Mouse (Mus musculus): ENCODE data around the gene 9530068E07Rik.

- TF ChIP-seq CTCF (IDR thresholded peaks at IDR 0.05; ENCODE audit: low read depth, low read length), result no peak
- TF ChIP-seq GATA1 (IDR thresholded peaks at IDR 0.05; ENCODE audit: borderline replicate concordance, low read length), result no peak
Observed at GRCm38 (mm10) chr11:52350924-52351323, 45.3 kb upstream of the 9530068E07Rik start.

Measured in G1E (cell line).